Mouse (Mus musculus): ENCODE measurements at regions not wholly inside any gene's neighbourhood (a gene's known extent, or its start where the extent isn't known, plus 50 kb on each side); places are given as distances from the start of the nearest gene placed in this dataset.
A peak's percentile ranks its signal among the peaks of the same experiment; 100 is the strongest.

GRCm38 (mm10) chr10:38147421-38147820 is 674.2 kb downstream of the Rfpl4b start:
- intact Hi-C loops (cut with DNase I): no loop called here

GRCm38 (mm10) chr10:38139196-38139595 is 682.4 kb downstream of the Rfpl4b start:
- DNase-seq (ENCODE audit: low spot score): no peak
- intact Hi-C loops (cut with DNase I): no loop called here

More at GRCm38 (mm10) chr10:38147421-38147820, 674.2 kb downstream of the Rfpl4b start:
- DNase-seq (ENCODE audit: low spot score): no peak

- peak; percentile 23 for DNase-seq (ENCODE audit: low spot score)
- intact Hi-C loops (cut with DNase I): no loop called here
Observed at GRCm38 (mm10) chr10:38121911-38122573, 699.5 kb downstream of the Rfpl4b start.

- DNase-seq (ENCODE audit: low spot score): no peak
- intact Hi-C loops (cut with DNase I): no loop called here
Observed at GRCm38 (mm10) chr10:38118601-38119000, 703.0 kb downstream of the Rfpl4b start.

GRCm38 (mm10) chr10:38116516-38116915 is 705.1 kb downstream of the Rfpl4b start:
- DNase-seq (ENCODE audit: low spot score): no peak
- intact Hi-C loops (cut with DNase I): no loop called here

- DNase-seq (ENCODE audit: low spot score): no peak
- intact Hi-C loops (cut with DNase I): no loop called here
Observed at GRCm38 (mm10) chr10:38114194-38114593, 707.4 kb downstream of the Rfpl4b start.

GRCm38 (mm10) chr10:38108591-38108990 is 713.0 kb downstream of the Rfpl4b start:
- no peak for DNase-seq (ENCODE audit: low spot score)
- intact Hi-C loops (cut with DNase I): no loop called here

GRCm38 (mm10) chr10:38103570-38103969 is 718.0 kb downstream of the Rfpl4b start:
- intact Hi-C loops (cut with DNase I): no loop called here
- no peak for DNase-seq (ENCODE audit: low spot score)

GRCm38 (mm10) chr10:38078521-38078920 is 743.1 kb downstream of the Rfpl4b start:
- DNase-seq (ENCODE audit: low spot score): no peak

GRCm38 (mm10) chr10:38072394-38072793 is 749.2 kb downstream of the Rfpl4b start:
- intact Hi-C loops (cut with DNase I): no loop called here
- no peak for DNase-seq (ENCODE audit: low spot score)

More at GRCm38 (mm10) chr10:38078521-38078920, 743.1 kb downstream of the Rfpl4b start:
- intact Hi-C loops (cut with DNase I): no loop called here

- DNase-seq (ENCODE audit: low spot score): no peak
- intact Hi-C loops (cut with DNase I): no loop called here
Observed at GRCm38 (mm10) chr10:38059050-38059449, 762.5 kb downstream of the Rfpl4b start.

GRCm38 (mm10) chr10:38010452-38010851 is 811.1 kb downstream of the Rfpl4b start:
- intact Hi-C loops (cut with DNase I): no loop called here
- DNase-seq (ENCODE audit: low spot score): no peak

- intact Hi-C loops (cut with DNase I): no loop called here
Observed at GRCm38 (mm10) chr10:37995691-37996445, 825.7 kb downstream of the Rfpl4b start.

GRCm38 (mm10) chr10:37988297-37989263 is 833.0 kb downstream of the Rfpl4b start:
- intact Hi-C loops (cut with DNase I): no loop called here
- no peak for DNase-seq (ENCODE audit: low spot score)

More at GRCm38 (mm10) chr10:37995691-37996445, 825.7 kb downstream of the Rfpl4b start:
- DNase-seq (ENCODE audit: low spot score): no peak

- no peak for DNase-seq (ENCODE audit: low spot score)
- intact Hi-C loops (cut with DNase I): no loop called here
Observed at GRCm38 (mm10) chr10:37978899-37979539, 840.3 kb upstream of the Marcks start.

GRCm38 (mm10) chr10:37960051-37960450 is 821.3 kb upstream of the Marcks start:
- intact Hi-C loops (cut with DNase I): no loop called here
- DNase-seq (ENCODE audit: low spot score): no peak

GRCm38 (mm10) chr10:37914780-37915179 is 776.1 kb upstream of the Marcks start:
- intact Hi-C loops (cut with DNase I): no loop called here
- DNase-seq (ENCODE audit: low spot score): no peak

GRCm38 (mm10) chr10:37911669-37912068 is 772.9 kb upstream of the Marcks start:
- intact Hi-C loops (cut with DNase I): no loop called here
- no peak for DNase-seq (ENCODE audit: low spot score)

GRCm38 (mm10) chr10:37908276-37908675 is 769.6 kb upstream of the Marcks start:
- DNase-seq (ENCODE audit: low spot score): no peak
- intact Hi-C loops (cut with DNase I): no loop called here

- DNase-seq (ENCODE audit: low spot score): no peak
Observed at GRCm38 (mm10) chr10:37907731-37908130, 769.0 kb upstream of the Marcks start.

More at GRCm38 (mm10) chr10:37907731-37908130, 769.0 kb upstream of the Marcks start:
- intact Hi-C loops (cut with DNase I): no loop called here
